Mouse (Mus musculus) fibroblast of lung, adult 2 months (primary cell): ENCODE data around the gene Nlgn1.

ENCODE experiments used
- DNase-seq: peaks from one replicate; pipeline ENCODE4 v3.0.0-alpha.2; 2011; ENCODE audit warnings: low read depth

Nlgn1 gene

DNA sequence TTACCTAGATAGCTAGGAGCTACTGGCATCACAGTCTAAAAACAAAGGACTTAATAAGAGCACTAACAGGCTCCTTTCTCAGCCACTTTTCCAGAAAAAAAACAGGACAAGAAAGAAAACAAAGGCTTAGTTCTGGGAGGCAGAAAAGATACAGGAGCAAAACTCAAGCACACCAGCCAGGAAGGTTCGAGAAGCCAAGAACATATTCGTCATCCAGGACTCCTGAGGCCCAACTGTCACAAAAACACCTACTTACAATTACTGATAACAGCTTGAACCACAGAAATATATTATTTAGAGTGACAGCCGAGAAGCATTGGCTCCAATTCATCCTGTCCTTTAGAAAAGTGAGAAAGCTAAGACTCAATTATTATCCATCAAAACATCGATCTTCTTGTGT, 281.5 kb downstream of the Nlgn1 start:
- no peak for DNase-seq

DNA sequence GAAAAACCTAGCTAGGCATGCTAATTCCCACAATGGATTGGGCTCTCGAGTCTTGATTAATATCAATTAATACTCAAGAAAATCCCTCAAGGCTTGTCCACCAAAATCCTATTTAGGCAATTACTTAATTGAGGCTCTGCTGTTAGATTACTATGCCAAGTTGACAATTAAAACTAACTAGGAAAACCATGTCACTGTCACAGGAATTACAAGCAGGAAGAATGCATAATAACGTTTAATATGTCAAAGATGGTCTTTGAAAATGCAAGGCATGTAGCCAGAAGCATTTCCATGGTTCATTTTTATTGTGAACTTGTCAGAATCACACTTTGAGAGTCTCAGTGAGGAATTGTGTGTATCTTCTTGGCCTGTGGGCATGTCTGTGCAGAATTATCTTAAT, 289.3 kb downstream of the Nlgn1 start:
- DNase-seq: no peak

DNA sequence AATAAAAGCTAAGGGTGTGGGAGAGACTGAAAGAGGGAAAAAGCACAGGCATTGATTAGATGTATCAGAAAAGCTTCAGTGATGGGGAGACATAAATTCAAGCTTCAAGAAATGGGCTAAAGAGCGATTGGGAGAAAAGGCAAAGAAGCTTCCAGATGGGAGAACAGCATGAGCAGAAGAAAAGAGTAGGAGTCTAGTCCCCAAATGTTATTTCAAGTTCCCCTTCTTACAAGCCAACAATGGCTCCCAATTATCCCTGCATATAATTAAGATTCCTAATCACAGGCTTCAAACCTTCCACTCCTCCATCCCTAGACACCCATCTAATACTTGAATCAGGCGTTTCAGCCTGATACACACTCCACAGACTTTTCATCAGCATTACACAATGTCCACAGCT, 292.6 kb downstream of the Nlgn1 start:
- no peak for DNase-seq

DNA sequence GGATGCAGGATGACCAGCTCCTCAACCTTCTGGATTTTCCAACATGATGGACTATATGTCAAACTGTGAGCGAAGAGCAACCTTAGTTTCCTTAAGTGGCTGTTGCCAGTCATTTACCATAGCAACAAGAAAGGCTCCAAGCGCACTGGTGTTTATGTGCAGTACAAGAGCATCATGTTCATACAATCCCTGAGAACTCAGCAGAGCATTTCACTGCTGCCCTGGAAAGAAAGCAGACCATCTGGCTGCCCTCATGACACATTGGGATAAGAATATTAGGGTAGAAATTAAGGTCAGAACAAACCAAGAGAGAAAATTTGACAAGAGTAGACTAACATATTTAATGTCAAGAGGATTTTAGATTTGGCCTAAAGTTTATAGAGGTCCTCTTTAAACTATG, 306.2 kb downstream of the Nlgn1 start:
- DNase-seq: no peak

DNA sequence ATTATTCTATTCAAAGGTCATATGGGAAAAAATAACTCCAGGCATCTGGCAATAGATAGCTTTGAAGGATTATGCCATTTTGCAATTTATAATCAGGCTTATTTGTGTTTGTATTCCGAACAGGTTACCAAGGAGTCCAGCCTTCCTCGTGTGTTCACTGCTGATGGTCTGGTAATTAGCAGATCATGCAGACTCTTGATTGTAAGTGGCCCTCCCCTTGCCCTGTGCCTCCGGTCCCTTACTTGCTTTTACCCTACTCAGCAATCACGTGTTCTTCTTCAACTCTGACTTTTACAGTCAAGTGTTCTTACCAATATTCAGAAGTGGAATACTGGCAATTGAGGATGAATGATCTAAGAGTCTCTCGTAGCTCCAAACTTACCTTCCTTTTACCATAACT, 309.0 kb downstream of the Nlgn1 start:
- no peak for DNase-seq

DNA sequence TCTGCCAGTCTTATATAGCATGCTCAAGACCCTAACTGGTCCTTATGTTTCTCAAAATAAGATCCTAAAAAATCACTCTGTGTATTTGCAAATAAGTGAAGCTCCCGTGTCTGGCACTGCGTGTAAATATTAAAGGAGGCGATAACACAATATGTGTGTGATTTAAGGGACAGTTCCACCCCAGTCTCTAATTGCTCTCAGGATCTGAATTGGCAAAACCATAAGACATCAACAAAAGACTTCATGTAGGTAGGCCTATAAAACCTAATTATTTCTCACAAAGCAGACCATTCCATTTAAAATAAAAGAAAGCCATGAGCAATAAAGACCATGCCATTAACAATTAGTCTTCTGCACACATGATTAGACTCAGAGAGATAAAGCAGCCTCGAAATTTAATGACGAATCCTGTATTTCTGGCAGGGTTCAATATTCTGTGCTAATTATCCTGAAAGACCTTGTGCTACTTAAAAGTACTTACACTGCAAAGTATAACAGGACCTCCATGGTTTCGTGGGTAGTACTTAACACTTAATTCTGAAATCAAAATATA, 310.6 kb downstream of the Nlgn1 start:
- no peak for DNase-seq

DNA sequence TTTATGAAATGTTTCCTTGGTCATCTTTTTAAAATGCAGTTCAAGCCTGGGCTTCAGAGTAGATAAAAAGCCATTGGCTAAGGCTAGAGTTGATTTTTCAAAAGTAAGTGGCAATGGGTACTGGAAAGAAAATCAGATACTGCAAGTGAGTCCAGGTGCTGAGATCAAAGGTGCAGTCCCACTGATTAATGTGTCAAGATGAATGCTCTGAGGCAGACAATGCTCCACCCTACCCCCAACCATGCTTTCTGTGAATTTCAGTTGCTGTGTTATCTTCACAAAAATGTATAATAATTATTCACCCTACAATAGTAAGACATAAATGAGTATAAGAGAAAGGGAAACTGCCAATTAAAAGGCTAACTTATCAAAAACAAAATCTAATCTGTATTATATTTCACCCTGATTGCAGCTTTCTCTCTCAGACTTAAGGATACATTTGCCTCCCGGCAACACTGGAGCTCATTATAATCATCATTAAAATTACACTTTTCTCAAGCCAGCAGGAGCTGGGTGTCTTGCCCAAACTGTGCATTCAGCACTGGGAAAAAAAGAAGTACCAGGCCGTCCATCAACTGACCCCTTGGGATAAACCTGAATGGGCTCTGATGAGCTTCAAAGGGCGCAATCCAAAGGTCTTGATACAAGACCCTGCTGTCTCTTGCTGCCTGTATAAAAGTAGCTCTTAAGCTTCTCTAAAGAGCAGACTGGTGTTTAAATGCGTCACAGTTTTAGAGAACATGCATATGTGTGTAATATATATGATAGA, 320.8 kb downstream of the Nlgn1 start:
- no peak for DNase-seq

DNA sequence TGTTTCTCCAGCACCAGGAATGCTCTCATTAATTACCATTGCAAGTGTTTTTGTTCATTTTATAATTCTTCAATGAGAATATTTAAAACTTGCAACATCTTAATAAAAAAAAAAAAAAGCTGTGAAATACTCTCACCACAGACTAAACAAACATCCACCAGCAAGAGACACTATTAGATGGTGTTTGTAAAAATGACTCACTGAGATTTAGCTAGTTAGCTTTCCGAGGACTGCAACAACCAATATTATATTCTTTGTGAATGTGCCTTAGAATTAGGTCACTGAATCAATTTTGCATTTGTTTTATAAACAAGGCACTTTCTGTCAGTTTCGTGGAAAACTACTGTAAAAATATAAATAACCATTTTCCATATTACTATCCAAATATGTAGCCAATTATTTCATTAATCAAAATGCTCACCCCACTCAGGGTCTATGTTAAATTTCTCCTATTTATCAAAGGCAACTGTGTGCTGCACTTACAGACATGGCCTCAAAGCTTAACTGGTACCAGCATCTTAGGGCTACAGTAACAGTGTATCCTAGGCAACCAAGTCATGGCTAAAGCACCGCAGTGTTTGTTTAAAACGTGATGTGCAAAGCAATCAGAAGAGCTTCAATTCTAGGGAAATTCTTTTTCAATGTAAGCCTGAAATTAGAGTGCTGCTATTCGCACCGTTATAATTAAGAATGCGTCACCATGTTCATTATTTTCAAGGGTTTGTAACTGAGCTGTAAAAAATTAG, 329.2 kb downstream of the Nlgn1 start:
- no peak for DNase-seq

DNA sequence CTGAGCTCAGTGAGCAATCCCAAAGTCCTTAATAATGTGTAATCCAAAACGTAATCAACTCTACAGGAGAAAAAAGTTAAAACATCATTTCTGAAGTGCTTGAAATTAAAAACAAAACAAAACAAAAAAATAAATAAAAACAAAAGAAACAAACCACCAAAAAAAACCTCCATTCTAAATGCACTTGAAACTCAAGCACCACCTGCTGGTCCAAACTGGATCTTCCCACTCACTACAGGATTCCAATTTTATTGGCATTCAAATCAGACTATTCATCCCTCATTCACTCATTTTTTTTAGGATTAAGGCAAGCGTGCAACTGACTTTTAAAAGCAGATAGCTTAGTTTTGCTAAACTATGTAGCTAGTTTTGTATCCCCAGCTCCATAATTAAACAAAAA, 329.9 kb downstream of the Nlgn1 start:
- no peak for DNase-seq

DNA sequence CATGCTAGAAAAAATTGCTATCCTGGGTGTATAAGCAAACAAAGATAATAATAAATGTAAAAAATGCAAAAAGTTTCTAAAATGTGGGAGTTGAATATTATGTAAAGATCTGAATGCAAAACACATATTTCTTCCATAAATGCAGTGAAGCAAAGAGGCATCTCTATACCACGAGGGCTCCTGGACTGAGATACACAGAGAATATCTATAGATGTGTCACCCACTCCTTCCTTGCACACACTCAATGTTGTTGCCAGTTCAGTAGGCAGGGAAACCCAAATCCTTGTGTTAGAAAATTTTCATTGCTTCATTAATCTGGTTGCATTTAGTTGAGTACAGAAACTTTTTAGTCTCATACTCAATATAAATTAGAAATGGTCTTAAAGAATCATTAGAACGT, 364.7 kb downstream of the Nlgn1 start:
- no peak for DNase-seq

DNA sequence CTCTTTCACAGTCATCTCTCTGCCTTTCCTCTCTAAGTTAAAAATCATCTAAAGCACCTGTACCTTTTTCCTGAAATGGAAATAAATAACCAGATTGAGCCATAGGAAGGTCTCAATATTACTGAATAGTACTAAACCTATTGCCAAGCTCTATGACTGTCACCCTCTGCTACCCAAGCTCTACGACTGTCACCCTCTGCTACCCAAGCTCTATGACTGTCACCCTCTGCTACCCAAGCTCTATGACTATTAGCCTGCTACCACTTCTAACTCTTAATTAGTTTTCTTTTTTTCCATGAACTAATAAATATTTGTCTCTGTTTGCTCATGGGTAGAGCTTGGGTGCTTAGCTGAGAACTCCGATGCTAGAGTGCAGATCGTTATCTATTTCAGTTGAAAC, 368.0 kb downstream of the Nlgn1 start:
- DNase-seq: no peak

DNA sequence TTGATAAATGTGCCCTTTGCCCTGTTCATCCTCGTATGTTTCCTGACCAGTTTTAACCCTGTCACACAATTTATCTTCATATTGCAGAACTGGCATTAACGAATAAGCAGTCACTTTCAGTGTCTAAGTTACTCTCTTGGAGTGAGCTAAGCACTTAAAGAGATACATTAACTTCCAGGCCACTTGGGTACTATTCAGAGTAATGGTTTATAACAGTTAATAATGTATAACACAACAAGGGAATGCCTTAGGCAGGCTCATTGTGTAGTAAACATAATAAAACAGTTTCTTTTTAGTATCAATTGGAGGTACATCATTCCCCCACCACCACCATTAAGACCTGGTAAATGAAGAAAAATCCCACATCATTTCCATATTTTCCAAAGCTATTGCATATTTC, 368.7 kb downstream of the Nlgn1 start:
- DNase-seq: no peak

DNA sequence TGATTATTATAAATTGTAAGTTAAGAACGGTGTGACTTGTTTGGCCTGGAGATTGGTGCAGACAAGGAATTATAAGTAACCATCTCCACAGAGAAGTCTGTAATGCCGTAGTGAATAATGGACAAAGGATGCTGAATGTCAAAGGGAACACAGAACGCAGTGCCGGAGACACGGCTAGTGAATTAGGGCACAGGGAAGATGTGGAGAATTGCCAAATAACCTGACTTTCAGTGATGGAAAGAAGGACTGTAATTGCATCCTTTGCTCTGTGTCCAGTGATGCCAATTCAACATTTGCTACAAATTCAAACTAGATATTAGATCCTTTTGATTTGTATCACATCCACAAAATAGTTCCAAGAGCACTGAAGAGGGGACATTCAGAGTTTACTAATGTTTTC, 415.7 kb downstream of the Nlgn1 start:
- no peak for DNase-seq

DNA sequence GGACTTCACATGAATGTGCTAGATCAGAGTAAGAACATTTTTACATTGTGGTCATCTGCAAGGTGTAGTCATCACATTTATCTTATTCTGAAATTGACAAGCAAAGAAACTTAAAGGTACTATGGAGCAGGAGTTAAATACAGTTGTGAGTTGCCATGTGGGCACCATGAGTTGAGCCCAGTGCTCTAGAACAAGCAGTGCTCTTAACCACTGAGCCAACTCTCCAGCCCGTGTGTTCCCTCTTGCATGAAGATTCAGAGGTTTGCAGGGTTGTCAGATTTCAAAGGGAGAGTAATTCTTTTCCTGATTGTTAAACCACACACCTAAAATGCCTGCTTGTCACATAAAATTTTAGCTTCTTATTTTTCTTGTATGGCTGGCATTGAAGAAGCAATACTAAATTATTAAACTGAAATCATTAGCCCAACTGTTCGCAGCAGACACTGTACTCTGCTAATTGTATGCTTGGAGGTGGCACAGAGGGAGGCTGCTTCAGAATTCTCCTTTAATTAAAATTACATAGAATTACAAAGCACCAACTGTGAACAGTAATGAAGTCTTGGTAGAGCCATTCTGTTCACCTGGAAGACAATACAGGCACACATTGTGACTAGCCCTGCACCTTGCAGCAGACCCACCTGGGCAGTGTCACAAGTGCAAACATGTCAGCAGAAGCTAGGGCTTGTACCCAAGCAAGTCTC, 417.7 kb downstream of the Nlgn1 start:
- no peak for DNase-seq

DNA sequence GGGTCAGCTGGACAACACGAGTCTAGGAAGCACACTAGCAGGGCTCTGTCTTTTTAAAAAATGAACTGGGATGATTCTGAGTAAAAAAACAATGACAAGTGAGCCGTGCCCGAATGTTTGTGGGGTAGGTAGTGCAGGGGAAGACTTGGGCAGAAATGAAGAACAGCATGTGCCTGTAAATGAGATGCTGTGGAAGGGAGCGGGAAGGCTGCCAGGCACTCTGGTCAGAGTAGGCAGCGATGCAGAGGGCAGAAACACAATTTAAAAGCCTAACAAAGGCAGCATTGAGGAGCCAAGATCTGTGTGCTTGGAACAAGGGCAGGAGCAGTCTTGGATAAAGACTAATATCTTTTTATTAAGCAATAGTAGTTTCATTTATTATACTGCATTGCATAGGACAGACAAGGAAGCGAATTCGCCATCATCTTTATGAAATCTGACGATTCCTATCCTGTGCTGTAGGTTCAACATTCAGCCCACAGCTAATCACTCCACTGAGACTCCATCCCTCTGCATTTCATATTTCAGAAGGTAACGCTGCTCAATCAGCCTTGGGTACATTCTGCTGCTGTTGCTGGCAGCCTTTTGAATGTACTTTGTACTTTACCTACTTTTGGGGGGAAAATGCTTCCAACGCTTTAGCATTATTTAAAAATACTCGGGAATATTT, 429.0 kb downstream of the Nlgn1 start:
- DNase-seq: no peak

DNA sequence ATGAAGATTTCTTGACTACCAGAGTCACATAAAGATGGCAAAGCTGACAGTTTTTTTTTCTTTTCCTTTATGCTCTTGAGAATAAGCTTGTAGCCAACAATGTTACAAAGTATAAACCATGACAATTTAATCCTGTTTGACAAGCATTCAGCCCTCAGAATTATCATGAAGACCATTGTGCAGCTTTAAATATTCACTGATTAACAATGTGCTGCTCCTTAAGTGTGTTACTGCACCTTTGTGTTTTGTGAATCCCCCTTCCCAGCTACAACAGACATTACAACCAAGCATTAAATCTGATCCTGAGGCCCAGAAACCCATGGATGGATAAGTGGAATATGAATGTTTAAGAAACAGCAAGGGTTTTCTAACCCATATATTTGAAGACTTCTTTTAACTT, 434.8 kb downstream of the Nlgn1 start:
- DNase-seq: no peak

DNA sequence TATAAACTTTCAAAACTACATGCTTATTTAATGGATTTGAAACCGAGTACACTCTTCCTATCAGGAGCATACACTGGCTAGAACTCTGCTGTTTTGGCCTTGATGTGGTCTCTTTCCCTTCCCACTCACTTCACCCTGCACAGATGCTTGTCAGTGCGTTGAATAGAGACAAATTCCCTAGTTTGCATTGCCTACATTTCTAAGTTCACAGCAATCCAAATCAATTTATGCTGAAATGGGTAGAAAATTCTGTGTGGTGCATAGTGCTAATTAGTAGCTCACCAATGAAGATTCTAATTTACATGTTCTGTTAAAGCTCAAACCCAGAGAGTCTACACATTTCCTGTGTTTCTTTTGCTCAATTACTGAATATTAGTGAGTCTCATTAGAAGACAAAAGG, 447.5 kb downstream of the Nlgn1 start:
- DNase-seq: no peak

DNA sequence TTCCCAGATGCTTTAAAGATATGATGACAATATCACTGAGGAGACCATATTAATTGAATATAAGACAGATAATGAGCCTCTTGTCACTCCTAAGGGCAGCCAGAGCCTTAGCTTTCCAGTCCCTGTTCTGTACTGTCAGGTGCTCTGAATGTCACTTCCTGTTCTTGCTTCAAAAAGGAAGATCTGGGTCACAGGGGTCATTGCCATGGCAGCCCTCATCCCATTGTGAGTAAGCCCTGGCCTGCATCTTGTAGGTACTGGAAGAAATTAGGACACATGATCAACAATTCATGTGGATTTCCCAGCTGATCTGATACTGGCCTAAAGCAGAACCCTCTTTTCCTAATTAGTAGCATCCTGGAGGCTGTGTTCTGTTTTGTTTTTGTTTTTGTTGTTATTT, 463.1 kb downstream of the Nlgn1 start:
- DNase-seq: no peak

DNA sequence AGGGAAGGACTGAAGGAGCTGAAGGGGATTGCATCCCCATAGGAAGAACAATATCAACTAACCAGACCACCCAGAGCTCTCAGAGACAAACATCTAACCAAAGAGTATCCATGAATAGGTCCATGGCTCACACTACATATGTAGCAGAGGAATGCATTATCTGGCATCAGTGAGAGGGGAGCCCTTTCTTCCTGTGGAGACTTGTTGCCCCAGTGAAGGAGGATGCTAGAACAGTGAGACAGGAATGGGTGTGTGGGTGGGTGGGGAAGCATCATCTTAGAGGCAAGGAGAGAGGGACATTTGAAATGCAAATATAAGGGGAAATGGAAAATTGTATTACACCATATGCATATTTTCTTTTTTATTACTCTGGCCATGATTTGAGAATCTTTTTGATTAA, 473.9 kb downstream of the Nlgn1 start:
- no peak for DNase-seq

DNA sequence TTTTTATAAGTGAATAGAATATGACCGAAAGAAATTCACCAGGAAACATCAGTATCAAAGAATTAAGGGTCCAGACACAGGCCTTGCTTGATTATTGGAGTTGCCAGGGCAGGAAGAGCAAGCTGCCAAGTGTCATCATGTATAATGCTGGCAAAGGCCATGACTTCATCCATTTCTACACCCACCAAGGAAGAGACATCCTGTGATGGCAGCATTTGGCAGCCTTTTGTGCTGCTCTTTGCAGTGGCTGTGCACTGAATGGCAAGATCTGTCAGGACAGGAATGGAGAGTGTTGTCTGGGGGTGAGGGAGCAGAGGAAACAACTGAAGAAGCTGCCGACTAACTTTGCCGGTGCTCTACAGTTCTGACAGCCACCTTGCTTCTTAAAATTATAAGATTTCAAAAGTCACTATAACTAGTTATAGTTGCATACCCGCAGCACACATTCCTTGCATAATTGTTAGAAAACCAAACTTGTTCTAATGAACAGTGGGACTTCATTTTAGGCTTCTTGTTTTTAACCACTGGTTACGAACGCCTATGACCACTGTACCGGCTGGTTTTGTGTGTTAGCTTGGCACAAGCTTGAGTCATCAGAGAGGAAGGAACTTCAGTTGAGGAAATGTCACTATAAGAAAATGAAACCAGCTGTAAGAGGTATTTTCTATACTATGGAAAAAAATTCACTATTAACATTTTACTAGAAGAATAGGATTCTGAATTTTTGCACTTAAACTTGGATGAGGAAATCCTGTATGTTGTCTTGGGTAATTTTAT, 487.4 kb downstream of the Nlgn1 start:
- DNase-seq: no peak

DNA sequence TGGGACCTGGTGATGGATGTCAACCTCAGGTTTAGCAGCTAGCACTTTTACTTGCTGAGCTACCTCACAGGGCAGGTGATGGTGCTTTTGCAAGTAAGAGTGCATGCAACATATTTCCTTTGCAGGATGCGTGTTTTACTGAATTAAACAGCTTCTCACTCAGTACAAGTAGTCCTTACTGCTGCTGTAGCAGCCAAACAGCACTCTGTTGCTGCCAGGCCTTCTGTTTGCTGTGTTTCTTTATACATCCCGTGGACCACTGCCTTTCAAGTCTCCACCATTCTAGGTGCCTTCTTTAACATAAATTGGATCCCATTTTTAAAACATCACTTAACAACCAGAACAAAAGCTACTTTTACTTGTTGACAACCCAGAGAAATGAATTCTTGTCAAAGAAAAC, 502.0 kb downstream of the Nlgn1 start:
- DNase-seq: no peak

DNA sequence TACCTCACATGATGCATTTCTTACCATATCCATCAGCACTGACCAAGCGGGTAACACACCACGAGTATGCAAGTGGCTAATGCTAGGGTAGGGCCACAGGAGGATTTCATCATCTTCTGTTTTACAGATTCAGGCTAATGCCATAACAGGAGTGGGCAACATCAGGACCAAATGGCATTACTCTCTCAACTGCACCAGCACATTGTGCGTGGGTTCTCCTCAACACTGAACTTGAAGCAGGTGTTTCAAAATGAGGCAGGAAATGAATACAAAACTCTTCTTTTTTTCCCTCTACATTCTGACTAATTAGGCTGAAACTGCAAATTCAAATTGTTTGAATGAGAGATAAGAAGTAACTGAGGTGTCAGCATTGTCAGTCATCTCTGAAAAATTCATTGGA, 518.9 kb downstream of the Nlgn1 start:
- no peak for DNase-seq
